Comparison of ENCODE assay signal across 20 mouse cellular contexts in the genomic region with DNA sequence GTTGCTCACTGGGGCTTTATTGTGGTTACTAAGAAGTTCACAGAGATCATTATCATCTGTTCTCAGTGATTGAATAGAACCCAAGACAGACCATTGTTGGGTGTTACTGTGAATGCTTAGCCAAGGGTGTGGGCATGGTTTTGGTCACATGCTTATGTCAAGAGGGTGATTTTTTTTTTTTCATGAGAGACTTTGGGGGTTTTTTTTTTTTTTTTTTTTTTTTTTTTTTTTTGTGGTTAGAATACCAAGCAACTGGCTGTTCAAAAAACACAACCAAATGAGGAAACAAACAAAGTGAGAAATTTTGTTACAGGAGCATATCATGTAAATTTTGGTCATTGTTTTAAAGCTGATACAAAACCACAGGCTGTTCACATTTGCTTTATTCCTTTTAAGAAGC.
DNase-seq lines count a peak whose midpoint lies in the region; TF ChIP-seq lines count a peak whose summit lies in the region.
"Had no signal": no experiment of that assay in that cellular context is flagged by ENCODE, and none has a peak within 500 bp of the region (broad histone marks: within the 10 kb centered on the region; RNA-seq: fewer than 3 reads in every experiment).

No protein-coding gene starts in this region.

- peak; percentile 59 for DNase-seq in 416B (ENCODE audit: low read depth)
- no peak for DNase-seq in ES-E14 (ENCODE audit: low read depth, low spot score)
- DNase-seq in Muller cell, postnatal 12 days (ENCODE audit: inconsistent ontology term), result peak; percentile 6
- no peak for DNase-seq in ovary, adult 18-20 months (ENCODE audit: low spot score)
- DNase-seq in ovary, postnatal 14 days (ENCODE audit: low spot score), result no peak
- DNase-seq in heart, postnatal 4 days, result no peak
- DNase-seq: adrenal gland, adult 2 months; adrenal gland, adult 8-10 months; adrenal gland, postnatal 10 days; adrenal gland, postnatal 14 days; adrenal gland, postnatal 25 days; adrenal gland, postnatal 36 days; B cell, adult 2 months; cerebellum, adult 11 months; cerebellum, adult 11-12 months; cerebellum, adult 18-20 months; cerebellum, adult 2 months; cerebellum, adult 8-10 months; cerebellum, adult 9-10 months had no signal

- no peaks in the 10 kb centered on the region for H3K36me3 ChIP-seq in ES-E14 (ENCODE audit: control insufficient read depth, insufficient read depth, low read length, poor library complexity, severe bottlenecking)
- H3K36me3 ChIP-seq: G1E had no signal

- H3K9me3 ChIP-seq in ES-E14 (ENCODE audit: control insufficient read depth, insufficient read depth, low read depth, low read length), result no peaks in the 10 kb centered on the region

- in situ Hi-C loops in ES-E14 (cut with MboI; ENCODE audit: low sequenced_read_pairs in 2 of 2, unreplicated experiment in 2 of 2), result no loop called here

- H3K4me3 ChIP-seq in ES-E14 (ENCODE audit: insufficient read depth in 1 of 2, low read depth in 1 of 2, low read length in 2 of 2, poor library complexity in 1 of 2, severe bottlenecking in 1 of 2), result no peak overlapping the region

- H3K27ac ChIP-seq in ES-E14 (ENCODE audit: insufficient read depth, low read depth, low read length, poor library complexity, severe bottlenecking), result no peak overlapping the region

- no peaks in the 10 kb centered on the region for H3K4me1 ChIP-seq in ES-E14 (ENCODE audit: control insufficient read depth in 2 of 2, insufficient read depth in 2 of 2, low read length in 2 of 2, poor library complexity in 1 of 2)

- no peak overlapping the region for H3K9ac ChIP-seq in ES-E14 (ENCODE audit: insufficient read depth, low read depth, low read length, poor library complexity, severe bottlenecking)

TF ChIP-seq in ES-E14, 5 proteins besides CTCF, POLR2A, EP300 and RAD21:
- no peak for TF ChIP-seq CHD2 (IDR thresholded peaks at IDR 0.05; ENCODE audit: low read depth, low read length)
- peak; percentile 63 for TF ChIP-seq ZNF384 (IDR thresholded peaks at IDR 0.05; ENCODE audit: low read depth, low read length)

Comparison
In these comparisons a context has a peak if more than half of its experiments do, and no peak if none do; other contexts are left out.
1. DNase-seq: peak in 416B (single experiment) and Muller cell, postnatal 12 days (single experiment); none in ES-E14 (single experiment), ovary, adult 18-20 months (single experiment), ovary, postnatal 14 days (single experiment) and heart, postnatal 4 days (single experiment).